Mouse (Mus musculus) kidney, embryonic 16.5 days (tissue): ENCODE measurements around the gene Tcerg1l. TPM values are rescaled to one million over a fixed set of nuclear protein-coding genes. Genes with fewer than 3 reads are reported as not detected.

Experiments
- ATAC-seq: fragments of 200-750 bp; cut with Nextera tagmentation; 2 replicates; pipeline ENCODE4 v1.8.0; 2017; ENCODE audit warnings: moderate TSS enrichment; ENCODE audit not compliant: low FRiP score, low TSS enrichment
- H3K27ac ChIP-seq: fragments of 300-500 bp; sonication (generic); 2 replicates; pipeline ENCODE4 v1.5.1; 2014; ENCODE audit warnings: low read length
- H3K27me3 ChIP-seq: fragments of 300-500 bp; sonication (generic); 2 replicates; pipeline ENCODE4 v1.6.1; 2014; ENCODE audit warnings: low read length, control low read depth, mixed read lengths; ENCODE audit not compliant: insufficient read depth
- H3K36me3 ChIP-seq: fragments of 300-500 bp; sonication (generic); 2 replicates; pipeline ENCODE4 v1.6.1; 2014; ENCODE audit warnings: low read length, control low read depth, mixed read lengths; ENCODE audit not compliant: insufficient read depth
- H3K4me1 ChIP-seq: fragments of 300-500 bp; sonication (generic); 2 replicates; pipeline ENCODE4 v1.6.1; 2014; ENCODE audit warnings: low read length, control low read depth, mixed read lengths; ENCODE audit not compliant: insufficient read depth
- H3K4me2 ChIP-seq: fragments of 300-500 bp; sonication (generic); replicated peaks from 2 replicates; pipeline ENCODE4 v1.6.1; 2014; ENCODE audit warnings: low read depth, low read length
- H3K4me3 ChIP-seq: fragments of 300-500 bp; sonication (generic); 2 replicates; pipeline ENCODE4 v1.5.1; 2014; ENCODE audit warnings: mild to moderate bottlenecking, low read length
- H3K9ac ChIP-seq: fragments of 300-500 bp; sonication (generic); replicated peaks from 2 replicates; pipeline ENCODE4 v1.6.1; 2014; ENCODE audit warnings: low read length
- H3K9me3 ChIP-seq: fragments of 300-500 bp; sonication (generic); 2 replicates; pipeline ENCODE4 v1.6.1; 2016; ENCODE audit warnings: low read length, control low read depth
- WGBS: fragments of 180-500 bp; shearing (Covaris S2); extraction: QIAGEN DNeasy Blood & Tissue Kit; methylation state at CpG from one replicate; pipeline ENCODE4 v1.1.7; 2014; 5-methylcytosine and 5-hydroxymethylcytosine counted together
- polyA plus RNA-seq: library from polyadenylated mRNA; unstranded; fragments of >200 nt; fragmentation: Nextera tagmentation; extraction: Ambion mirVana; gene quantifications from 2 replicates; pipeline ENCODE4 v1.2.1, GENCODE M21; 2015

The Tcerg1l gene
- polyA plus RNA-seq: 1.2 and 1.8 TPM in 2 replicates

- H3K27me3 ChIP-seq: peaks cover 46% of the 10 kb centered on the region
- no peak within 1 kb of the TSS for H3K27ac ChIP-seq
- peaks cover 11% of the 10 kb centered on the region for H3K4me1 ChIP-seq
- H3K9me3 ChIP-seq: no peaks in the 10 kb centered on the region
- WGBS: under 1% methylated on average over 62 of the region's 76 CpGs
- H3K36me3 ChIP-seq: no peaks in the 10 kb centered on the region
- ATAC-seq: peak; percentile 77
- H3K4me3 ChIP-seq: peak within 1 kb of the TSS; percentile 51
- H3K4me2 ChIP-seq: peak within 1 kb of the TSS; percentile 87
- peak within 1 kb of the TSS; percentile 34; the same call in 1 of the 2 replicates for H3K9ac ChIP-seq
Observed at GRCm38 (mm10) chr7:138397485-138398181, at the start of gene Tcerg1l. Gene Tcerg1l, minus strand, starts transcription at chr7:138397730.

GRCm38 (mm10) chr7:138442096-138442495, 44.6 kb upstream of the Tcerg1l start:
- Histone ChIP-seq H3K4me3 (no peak overlapping the region), H3K27me3 (no peaks in the 10 kb centered on the region), H3K4me1 (no peaks in the 10 kb centered on the region), H3K27ac (no peak overlapping the region), H3K9me3 (no peaks in the 10 kb centered on the region), H3K9ac (no peak overlapping the region), H3K36me3 (no peaks in the 10 kb centered on the region), H3K4me2 (no peak overlapping the region)
- WGBS: 77% methylated on average over 4 of the region's 4 CpGs
- no peak for ATAC-seq

GRCm38 (mm10) chr7:138432541-138432940, 35.0 kb upstream of the Tcerg1l start:
- no peak overlapping the region for H3K4me2 ChIP-seq
- H3K4me1 ChIP-seq: no peaks in the 10 kb centered on the region
- H3K27me3 ChIP-seq: no peaks in the 10 kb centered on the region
- H3K4me3 ChIP-seq: no peak overlapping the region
- no peak for ATAC-seq
- no peak overlapping the region for H3K27ac ChIP-seq
- H3K36me3 ChIP-seq: no peaks in the 10 kb centered on the region
- H3K9ac ChIP-seq: no peak overlapping the region
- H3K9me3 ChIP-seq: no peaks in the 10 kb centered on the region
- 51% methylated on average over 4 of the region's 4 CpGs for WGBS

- ATAC-seq: no peak
- no peaks in the 10 kb centered on the region for H3K36me3 ChIP-seq
Observed at GRCm38 (mm10) chr7:138431456-138431855, 33.9 kb upstream of the Tcerg1l start.

GRCm38 (mm10) chr7:138429916-138430315, 32.4 kb upstream of the Tcerg1l start:
- ATAC-seq: no peak
- H3K4me2 ChIP-seq: no peak overlapping the region
- H3K27ac ChIP-seq: no peak overlapping the region
- no peak overlapping the region for H3K4me3 ChIP-seq
- no peaks in the 10 kb centered on the region for H3K27me3 ChIP-seq
- 61% methylated on average over 7 of the region's 7 CpGs for WGBS
- no peaks in the 10 kb centered on the region for H3K4me1 ChIP-seq
- H3K9me3 ChIP-seq: no peaks in the 10 kb centered on the region
- H3K36me3 ChIP-seq: no peaks in the 10 kb centered on the region
- H3K9ac ChIP-seq: no peak overlapping the region

More at GRCm38 (mm10) chr7:138431456-138431855, 33.9 kb upstream of the Tcerg1l start:
- H3K9me3 ChIP-seq: no peaks in the 10 kb centered on the region
- H3K27ac ChIP-seq: no peak overlapping the region
- H3K4me1 ChIP-seq: no peaks in the 10 kb centered on the region
- H3K9ac ChIP-seq: no peak overlapping the region
- H3K4me3 ChIP-seq: no peak overlapping the region
- H3K4me2 ChIP-seq: no peak overlapping the region
- no peaks in the 10 kb centered on the region for H3K27me3 ChIP-seq

GRCm38 (mm10) chr7:138428826-138429225, 31.3 kb upstream of the Tcerg1l start:
- WGBS: 27% methylated on average over 1 of the region's 1 CpGs
- Histone ChIP-seq H3K9me3 (no peaks in the 10 kb centered on the region), H3K4me2 (no peak overlapping the region), H3K9ac (no peak overlapping the region), H3K27ac (no peak overlapping the region), H3K4me3 (no peak overlapping the region), H3K36me3 (no peaks in the 10 kb centered on the region), H3K27me3 (no peaks in the 10 kb centered on the region), H3K4me1 (no peaks in the 10 kb centered on the region)
- ATAC-seq: no peak

GRCm38 (mm10) chr7:138427441-138427840, 29.9 kb upstream of the Tcerg1l start:
- H3K36me3 ChIP-seq: no peaks in the 10 kb centered on the region
- no peak overlapping the region for H3K9ac ChIP-seq
- H3K27ac ChIP-seq: no peak overlapping the region
- H3K4me3 ChIP-seq: no peak overlapping the region
- no peaks in the 10 kb centered on the region for H3K9me3 ChIP-seq
- no peak overlapping the region for H3K4me2 ChIP-seq
- ATAC-seq: no peak
- no peaks in the 10 kb centered on the region for H3K4me1 ChIP-seq
- H3K27me3 ChIP-seq: no peaks in the 10 kb centered on the region
- 12% methylated on average over 3 of the region's 3 CpGs for WGBS

- H3K27me3 ChIP-seq: no peaks in the 10 kb centered on the region
- no peak for ATAC-seq
- WGBS: 67% methylated on average over 5 of the region's 5 CpGs
Observed at GRCm38 (mm10) chr7:138413496-138413895, 16.0 kb upstream of the Tcerg1l start.

GRCm38 (mm10) chr7:138401641-138402040, 4.1 kb upstream of the Tcerg1l start:
- Histone ChIP-seq H3K36me3 (no peaks in the 10 kb centered on the region), H3K9ac (no peak overlapping the region), H3K4me2 (no peak overlapping the region), H3K27me3 (peaks cover 33% of the 10 kb centered on the region), H3K9me3 (no peaks in the 10 kb centered on the region), H3K4me3 (no peak overlapping the region), H3K27ac (no peak overlapping the region), H3K4me1 (peaks cover 11% of the 10 kb centered on the region)
- 86% methylated on average over 5 of the region's 5 CpGs for WGBS
- no peak for ATAC-seq

More at GRCm38 (mm10) chr7:138413496-138413895, 16.0 kb upstream of the Tcerg1l start:
- Histone ChIP-seq H3K36me3 (no peaks in the 10 kb centered on the region), H3K4me2 (no peak overlapping the region), H3K27ac (no peak overlapping the region), H3K4me1 (no peaks in the 10 kb centered on the region), H3K4me3 (no peak overlapping the region), H3K9me3 (no peaks in the 10 kb centered on the region), H3K9ac (no peak overlapping the region)

- no peak overlapping the region for H3K9ac ChIP-seq
- 71% methylated on average over 8 of the region's 8 CpGs for WGBS
- ATAC-seq: no peak
- H3K4me3 ChIP-seq: no peak overlapping the region
- H3K27me3 ChIP-seq: peaks cover 40% of the 10 kb centered on the region
- no peaks in the 10 kb centered on the region for H3K9me3 ChIP-seq
- H3K4me1 ChIP-seq: peaks cover 11% of the 10 kb centered on the region
- H3K36me3 ChIP-seq: no peaks in the 10 kb centered on the region
- no peak overlapping the region for H3K4me2 ChIP-seq
- no peak overlapping the region for H3K27ac ChIP-seq
Observed at GRCm38 (mm10) chr7:138400506-138401272, 3.2 kb upstream of the Tcerg1l start.
